Mouse (Mus musculus) C2C12 (cell line): ENCODE data around the gene Rfx1. TPM values are rescaled to one million over a fixed set of nuclear protein-coding genes. Genes with fewer than 3 reads are reported as not detected.
A peak's percentile ranks its signal among the peaks of the same experiment; 100 is the strongest.

ENCODE experiments used
- H3K27me3 ChIP-seq: one replicate; pipeline ENCODE4 v1.6.1; 2011; ENCODE audit not compliant: control insufficient read depth, insufficient read depth, insufficient read length
- H3K36me3 ChIP-seq: one replicate; pipeline ENCODE4 v1.6.1; 2011; ENCODE audit not compliant: control insufficient read depth, insufficient read depth
- H3K4me3 ChIP-seq: one replicate; pipeline ENCODE4 v1.5.1; 2011; ENCODE audit warnings: mild to moderate bottlenecking, control low read depth; ENCODE audit not compliant: poor library complexity, insufficient read depth, severe bottlenecking
- H3K79me2 ChIP-seq: one replicate; pipeline ENCODE4 v1.6.1; 2011; ENCODE audit not compliant: control insufficient read depth, insufficient read depth
- H3K79me3 ChIP-seq: one replicate; pipeline ENCODE4 v1.6.1; 2011; ENCODE audit warnings: low read depth, control low read depth
- H3ac ChIP-seq: one replicate; pipeline ENCODE3; 2011; ENCODE audit warnings: low read depth; ENCODE audit not compliant: control insufficient read depth, insufficient read length
- CEBPB ChIP-seq: IDR thresholded peaks from one replicate; pipeline ENCODE4 v1.6.1; 2011; ENCODE audit warnings: low read depth, mild to moderate bottlenecking, control low read depth, moderate library complexity
- CTCF ChIP-seq: IDR thresholded peaks from one replicate; pipeline ENCODE4 v1.5.1; 2011; ENCODE audit not compliant: control insufficient read depth, insufficient read depth, insufficient read length
- FOSL1 ChIP-seq: IDR thresholded peaks from one replicate; pipeline ENCODE4 v1.8.0; 2011; ENCODE audit warnings: mild to moderate bottlenecking, low read length; ENCODE audit not compliant: poor library complexity, insufficient read depth, severe bottlenecking
- MAX ChIP-seq: IDR thresholded peaks from one replicate; pipeline ENCODE4 v1.6.1; 2011; ENCODE audit warnings: mild to moderate bottlenecking, control low read depth
- MYOD1 ChIP-seq: IDR thresholded peaks from one replicate; pipeline ENCODE4 v1.6.1; 2011; ENCODE audit warnings: low read depth; ENCODE audit not compliant: control insufficient read depth, insufficient read length
- MYOG ChIP-seq: IDR thresholded peaks from one replicate; pipeline ENCODE4 v1.6.1; 2011; ENCODE audit not compliant: control insufficient read depth, insufficient read length; ENCODE audit errors: extremely low read depth
- USF1 ChIP-seq: IDR thresholded peaks from one replicate; pipeline ENCODE4 v1.6.1; 2011; ENCODE audit warnings: low read depth, mild to moderate bottlenecking, control low read depth, moderate library complexity
- polyA plus RNA-seq: library from polyadenylated mRNA; unstranded; fragments of >200 nt; fragmentation: generic; extraction: Trizol; gene quantifications from one replicate; pipeline ENCODE4 v1.2.1, GENCODE M21; 2012; ENCODE audit warnings: missing spikeins

The Rfx1 gene
- polyA plus RNA-seq, 1 experiment = 9.8 TPM

DNA sequence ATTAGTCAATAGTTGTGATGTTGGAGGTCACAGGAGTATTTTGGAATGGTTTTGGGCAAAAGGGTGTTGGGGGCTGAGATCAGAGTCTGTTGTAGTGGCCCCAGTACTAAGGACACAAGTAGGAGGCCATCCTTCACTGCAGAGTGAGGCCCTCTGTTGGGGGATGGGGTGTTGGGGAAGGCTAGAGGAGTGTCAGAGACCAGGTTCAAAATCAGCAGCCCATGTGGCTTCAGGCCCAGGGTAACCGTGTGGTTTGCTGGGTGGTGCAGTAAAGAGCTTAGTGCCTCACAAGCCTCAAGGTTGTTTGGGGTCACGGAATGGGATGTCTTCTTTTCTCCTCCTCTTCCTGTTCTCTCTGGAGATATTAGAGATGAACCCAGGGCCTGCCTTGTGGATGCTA, 60.1 kb downstream of the Rfx1 start:
- Histone ChIP-seq H3K4me3 (no peak overlapping the region), H3K27me3 (no peaks in the 10 kb centered on the region), H3ac (no peak overlapping the region), H3K79me2 (no peaks in the 10 kb centered on the region), H3K79me3 (no peaks in the 10 kb centered on the region), H3K36me3 (peaks cover 11% of the 10 kb centered on the region)
- TF ChIP-seq MYOD1 = no peak
- TF ChIP-seq USF1 = no peak
- TF ChIP-seq FOSL1 = no peak
- no peak for TF ChIP-seq MAX
- no peak for TF ChIP-seq CTCF
- no peak for TF ChIP-seq MYOG
- no peak for TF ChIP-seq CEBPB

DNA sequence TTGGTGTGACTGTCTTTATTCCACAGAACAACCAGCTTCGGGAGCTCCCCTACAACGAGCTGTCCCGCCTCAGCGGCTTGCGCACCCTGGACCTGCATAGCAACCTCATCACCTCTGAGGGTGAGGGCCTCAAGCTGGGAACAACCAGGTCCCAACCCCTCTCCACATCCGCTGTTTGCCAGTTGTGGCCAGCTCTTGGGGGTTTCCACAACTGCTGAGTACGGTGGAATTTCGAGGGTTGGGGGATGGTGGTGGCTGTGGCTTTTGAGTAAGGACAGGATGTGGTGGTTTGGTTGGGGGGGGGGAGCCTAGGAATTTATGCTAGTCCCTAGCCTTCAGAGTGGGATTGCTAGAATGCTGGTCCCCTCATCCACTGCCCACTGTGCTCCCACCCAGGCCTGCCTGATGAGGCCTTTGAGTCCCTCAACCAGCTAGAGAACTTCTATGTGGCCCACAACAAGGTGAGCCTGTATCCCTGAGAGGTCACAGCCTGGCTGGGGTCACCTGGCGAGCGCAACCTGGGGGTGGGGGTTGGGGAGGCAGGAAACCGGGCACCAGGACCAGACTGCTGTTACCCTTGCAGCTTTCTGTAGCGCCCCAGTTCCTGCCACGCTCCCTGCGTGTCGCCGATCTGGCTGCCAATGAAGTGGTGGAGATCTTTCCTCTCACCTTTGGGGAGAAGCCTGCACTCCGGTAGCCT, 60.7 kb downstream of the Rfx1 start:
- H3K36me3 ChIP-seq = peaks cover 11% of the 10 kb centered on the region
- no peak for TF ChIP-seq USF1
- no peaks in the 10 kb centered on the region for H3K79me2 ChIP-seq
- H3K79me3 ChIP-seq = no peaks in the 10 kb centered on the region
- no peak overlapping the region for H3K4me3 ChIP-seq
- no peaks in the 10 kb centered on the region for H3K27me3 ChIP-seq
- H3ac ChIP-seq = no peak overlapping the region

DNA sequence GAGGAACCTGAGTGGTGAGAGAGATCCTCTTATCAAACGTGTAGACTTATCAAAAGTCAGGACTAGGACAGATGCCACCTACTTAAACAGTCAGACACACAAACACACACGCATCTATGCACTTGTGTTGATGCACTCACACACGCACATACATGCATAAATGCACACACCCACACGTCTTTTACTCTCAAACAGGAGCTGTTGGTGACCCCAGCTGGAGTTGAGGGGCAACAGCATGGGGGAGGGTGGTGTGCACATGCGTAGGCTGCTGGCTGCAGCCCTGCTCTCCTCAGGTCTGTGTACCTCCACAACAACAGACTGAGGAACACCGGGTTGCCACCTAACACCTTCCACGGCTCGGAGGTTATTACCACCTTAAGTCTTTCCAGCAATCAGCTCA, 61.6 kb downstream of the Rfx1 start:
- Histone ChIP-seq H3K79me2 (no peaks in the 10 kb centered on the region), H3K79me3 (no peaks in the 10 kb centered on the region), H3K36me3 (peaks cover 15% of the 10 kb centered on the region), H3K4me3 (no peak overlapping the region), H3K27me3 (no peaks in the 10 kb centered on the region), H3ac (no peak overlapping the region)
- no peak for TF ChIP-seq CTCF
- TF ChIP-seq USF1 = no peak
- TF ChIP-seq CEBPB = no peak
- TF ChIP-seq MYOD1 = no peak
- TF ChIP-seq MYOG = no peak
- TF ChIP-seq FOSL1 = no peak
- no peak for TF ChIP-seq MAX

DNA sequence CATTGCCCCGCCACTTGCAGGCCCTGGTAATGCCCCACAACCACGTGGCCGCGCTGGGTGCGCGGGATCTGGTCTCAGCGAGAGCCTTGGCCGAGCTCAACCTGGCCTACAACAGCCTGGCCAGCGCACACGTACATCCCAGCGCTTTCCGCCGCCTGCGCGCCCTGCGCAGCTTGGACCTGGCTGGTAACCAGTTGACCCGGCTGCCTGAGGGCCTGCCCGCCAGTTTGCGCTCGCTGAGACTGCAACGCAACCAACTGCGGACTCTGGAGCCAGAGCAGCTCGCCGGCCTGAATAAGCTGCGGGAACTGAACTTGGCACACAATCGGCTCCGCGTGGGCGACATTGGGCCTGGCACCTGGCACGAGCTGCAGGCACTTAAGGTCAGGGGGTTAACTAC, 64.2 kb downstream of the Rfx1 start:
- no peaks in the 10 kb centered on the region for H3K79me2 ChIP-seq
- TF ChIP-seq MYOG (no peak), CTCF (no peak), USF1 (no peak), FOSL1 (no peak), MYOD1 (no peak), CEBPB (no peak)
- no peak overlapping the region for H3K4me3 ChIP-seq
- peaks cover 34% of the 10 kb centered on the region for H3K36me3 ChIP-seq
- no peaks in the 10 kb centered on the region for H3K79me3 ChIP-seq
- H3ac ChIP-seq = no peak overlapping the region
- no peaks in the 10 kb centered on the region for H3K27me3 ChIP-seq

DNA sequence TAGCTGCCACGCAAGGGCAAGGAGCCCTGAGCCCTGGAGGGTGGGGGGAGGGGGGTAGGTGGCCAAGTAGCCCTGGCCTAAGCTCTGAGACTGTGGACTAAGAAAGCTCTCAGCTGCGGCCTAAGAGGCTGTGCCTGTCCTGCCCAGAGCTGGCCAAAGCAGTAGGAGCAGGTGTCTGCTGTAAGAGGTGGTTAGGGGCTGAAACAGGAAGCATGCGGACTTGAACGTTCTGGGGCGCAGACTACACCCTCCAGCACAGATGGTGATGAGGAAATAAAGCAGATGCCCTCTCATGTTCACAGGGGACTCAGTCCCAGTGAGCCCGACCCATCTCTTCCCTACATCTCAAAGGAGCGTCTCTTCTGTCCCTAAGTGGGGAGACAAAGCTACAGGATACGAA, 65.6 kb downstream of the Rfx1 start:
- Histone ChIP-seq H3K27me3 (no peaks in the 10 kb centered on the region), H3K36me3 (peaks cover 43% of the 10 kb centered on the region), H3K79me2 (no peaks in the 10 kb centered on the region), H3K4me3 (no peak overlapping the region), H3ac (no peak overlapping the region), H3K79me3 (no peaks in the 10 kb centered on the region)
- TF ChIP-seq MAX = no peak

DNA sequence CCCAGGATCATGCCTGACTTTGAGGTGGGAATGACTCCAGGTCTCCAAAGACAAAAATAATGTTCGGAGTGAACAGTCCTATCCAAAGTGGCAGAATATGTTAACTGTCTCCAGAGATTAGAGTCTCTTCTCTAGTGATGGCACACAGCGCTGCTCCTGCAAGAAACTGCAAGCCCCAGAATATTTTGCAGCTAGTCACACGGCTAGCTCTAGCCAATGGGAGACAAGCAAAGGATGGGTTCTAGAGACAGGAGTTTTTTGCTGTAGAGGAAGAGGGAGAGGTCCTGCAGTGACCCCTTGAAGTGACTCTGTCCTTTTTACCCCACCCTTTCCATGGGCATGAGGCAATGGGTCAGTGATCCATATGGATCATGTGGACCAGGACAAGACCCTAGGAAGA, 71.2 kb downstream of the Rfx1 start:
- no peak for TF ChIP-seq MYOD1
- peak; percentile 68 for TF ChIP-seq USF1
- no peak overlapping the region for H3ac ChIP-seq
- H3K36me3 ChIP-seq = peaks cover 70% of the 10 kb centered on the region
- H3K4me3 ChIP-seq = no peak overlapping the region
- no peaks in the 10 kb centered on the region for H3K79me3 ChIP-seq
- H3K27me3 ChIP-seq = no peaks in the 10 kb centered on the region
- H3K79me2 ChIP-seq = no peaks in the 10 kb centered on the region
